Mouse (Mus musculus): ENCODE data around the gene Procr. TPM values are rescaled to one million over a fixed set of nuclear protein-coding genes. Genes with fewer than 3 reads are reported as not detected.

Procr gene
- polyA plus RNA-seq (2012; rRNA removed; ENCODE audit: low replicate concordance) = 20.1 and 20.5 TPM in 2 replicates

GRCm38 (mm10) chr2:155751014-155751786 lies at the start of gene Procr:
TSS of gene Procr (plus strand) at chr2:155751117.

DNA sequence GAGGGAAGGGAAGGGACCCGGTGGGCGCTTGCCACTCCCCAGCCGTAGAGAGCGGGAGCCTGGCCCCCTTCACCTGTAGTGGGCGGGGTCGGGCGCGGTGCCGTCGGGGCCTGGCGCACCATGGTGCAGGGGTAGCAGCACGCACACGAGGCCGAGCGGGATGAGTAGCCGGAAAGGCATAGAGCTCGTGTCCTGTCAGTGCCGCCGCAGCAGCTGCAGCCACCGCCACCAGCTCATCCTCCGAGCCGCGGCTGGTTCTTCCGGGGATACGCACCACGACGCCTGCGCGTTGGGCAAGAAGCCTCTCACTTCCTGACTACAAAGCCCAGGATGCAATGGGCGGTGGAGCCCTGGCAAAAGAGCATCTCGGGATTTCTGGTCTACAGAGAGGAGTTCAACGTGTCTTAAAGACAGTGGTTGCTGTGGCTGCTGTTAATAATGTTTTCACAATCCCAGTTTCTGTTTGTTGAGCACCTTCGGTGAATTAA lies 21.7 kb upstream of the Procr start, which contains the start of gene Edem2:
Gene Edem2, minus strand, starts transcription at position 318 of the 488 bp plus-strand sequence.

GRCm38 (mm10) chr2:155735766-155736165 lies 15.2 kb upstream of the Procr start, which contains the start of gene Gm17581:
TSS of gene Gm17581 (minus strand) at chr2:155735866.

DNA sequence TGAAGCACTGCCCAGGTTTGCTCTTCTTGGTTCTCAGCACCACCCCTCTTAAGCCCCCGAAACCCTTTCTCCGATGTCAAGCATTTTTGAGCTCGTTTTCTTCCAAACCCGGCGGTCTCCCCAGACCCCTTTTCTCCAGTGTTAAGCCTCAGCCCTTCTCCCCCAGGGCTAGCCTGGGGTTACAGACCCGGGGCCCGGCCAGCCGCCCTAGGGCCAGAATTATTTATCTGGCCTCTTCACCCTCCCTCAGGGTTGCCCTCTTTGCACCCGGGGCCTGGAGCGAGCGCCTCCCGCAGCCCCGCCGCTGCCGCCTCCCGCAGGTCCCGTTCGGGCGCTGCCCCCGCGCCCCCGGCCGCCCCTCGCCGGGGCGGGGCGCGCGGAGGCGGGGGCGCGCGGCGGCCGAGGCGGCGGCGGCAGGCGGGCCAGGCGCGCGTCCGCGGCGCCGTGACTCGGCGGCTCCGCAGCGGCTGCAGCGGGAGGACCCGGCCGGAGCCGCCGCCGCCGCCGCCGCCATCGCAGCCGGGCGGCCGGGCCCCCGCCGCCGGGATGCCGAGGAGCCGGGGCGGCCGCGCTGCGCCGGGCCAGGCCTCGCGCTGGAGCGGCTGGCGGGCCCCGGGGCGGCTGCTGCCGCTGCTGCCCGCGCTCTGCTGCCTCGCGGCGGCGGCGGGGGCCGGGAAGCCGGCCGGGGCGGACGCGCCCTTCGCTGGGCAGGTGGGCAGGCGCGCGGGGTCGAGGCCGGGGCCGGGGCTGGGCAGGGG lies 24.2 kb downstream of the Procr start, which contains the start of gene Mmp24:
Gene Mmp24, plus strand, starts transcription at position 416 of the 758 bp plus-strand sequence.

Other genes with a start within 250 kb of the Procr start
- gene Acss2, start 233.2 kb upstream of the Procr start, polyA plus RNA-seq (2012; rRNA removed; ENCODE audit: low replicate concordance) = 326 and 376 TPM in 2 replicates
- 5.9 and 28.5 TPM in 2 replicates for gene Ggt7, start 232.9 kb upstream of the Procr start, polyA plus RNA-seq (2012; rRNA removed; ENCODE audit: low replicate concordance)
- 22.4 and 30.8 TPM in 2 replicates for gene Gss, start 158.3 kb upstream of the Procr start, polyA plus RNA-seq (2012; rRNA removed; ENCODE audit: low replicate concordance)
- 0.21 and 0.39 TPM in 2 replicates for gene Myh7b, start 139.9 kb upstream of the Procr start, polyA plus RNA-seq (2012; rRNA removed; ENCODE audit: low replicate concordance)
- 152 and 177 TPM in 2 replicates for gene Trpc4ap, start 58.7 kb upstream of the Procr start, polyA plus RNA-seq (2012; rRNA removed; ENCODE audit: low replicate concordance)
- gene Edem2, start 21.6 kb upstream of the Procr start, polyA plus RNA-seq (2012; rRNA removed; ENCODE audit: low replicate concordance) = 38.8 and 49.6 TPM in 2 replicates
- gene Gm17581, start 15.3 kb upstream of the Procr start, polyA plus RNA-seq (2012; rRNA removed; ENCODE audit: low replicate concordance) = not detected in 2 replicates
- 0.12 and 0.13 TPM in 2 replicates for gene Mmp24, start 24.2 kb downstream of the Procr start, polyA plus RNA-seq (2012; rRNA removed; ENCODE audit: low replicate concordance)
- gene BC029722, start 68.3 kb downstream of the Procr start, polyA plus RNA-seq (2012; rRNA removed; ENCODE audit: low replicate concordance) = 60.4 and 88.2 TPM in 2 replicates
- gene Eif6, start 75.8 kb downstream of the Procr start, polyA plus RNA-seq (2012; rRNA removed; ENCODE audit: low replicate concordance) = 85.6 and 109 TPM in 2 replicates
- gene Fam83c, start 83.7 kb downstream of the Procr start, polyA plus RNA-seq (2012; rRNA removed; ENCODE audit: low replicate concordance) = 0.12 TPM in 1 of 2 replicates, not detected in the other
- 47.4 and 61.3 TPM in 2 replicates for gene Uqcc1, start 179.2 kb downstream of the Procr start, polyA plus RNA-seq (2012; rRNA removed; ENCODE audit: low replicate concordance)
- not detected in 2 replicates for gene Gm15557, start 189.6 kb downstream of the Procr start, polyA plus RNA-seq (2012; rRNA removed; ENCODE audit: low replicate concordance)
- 2.3 and 4.5 TPM in 2 replicates for gene Gdf5, start 194.2 kb downstream of the Procr start, polyA plus RNA-seq (2012; rRNA removed; ENCODE audit: low replicate concordance)
- 11.2 and 13.4 TPM in 2 replicates for gene Cep250, start 205.3 kb downstream of the Procr start, polyA plus RNA-seq (2012; rRNA removed; ENCODE audit: low replicate concordance)